9 mouse cellular contexts compared by ENCODE assay signal in genomic region chr5:112275021-112275804, GRCm38 (mm10). TPM values are rescaled to one million over a fixed set of nuclear protein-coding genes. Genes with fewer than 3 reads are reported as not detected.
DNase-seq lines count a peak whose midpoint lies in the region; ATAC-seq lines count a peak whose summit lies in the region.
"Had no signal": no experiment of that assay in that cellular context is flagged by ENCODE, and none has a peak within 500 bp of the region (broad histone marks: within the 10 kb centered on the region; RNA-seq: fewer than 3 reads in every experiment).

No protein-coding gene starts in this region.

- no peaks in the 10 kb centered on the region for H3K36me3 ChIP-seq in lung, embryonic 16.5 days (ENCODE audit: control insufficient read depth, insufficient read depth, low read length)
- no peaks in the 10 kb centered on the region for H3K36me3 ChIP-seq in limb, embryonic 12.5 days
- H3K36me3 ChIP-seq in stomach, embryonic 14.5 days (ENCODE audit: control insufficient read depth, insufficient read depth, low read length): no peaks in the 10 kb centered on the region

- peak; percentile 7 for DNase-seq in adrenal gland, postnatal 10 days
- DNase-seq in adrenal gland, postnatal 14 days: no peak
- DNase-seq in lung, postnatal 25 days (ENCODE audit: low spot score): no peak
- no peak for DNase-seq in layer of hippocampus, postnatal 25 days (ENCODE audit: extremely low spot score in 1 of 2, low spot score in 1 of 2)
- DNase-seq: cerebellum, postnatal 36 days had no signal

- H3K9me3 ChIP-seq in lung, embryonic 16.5 days (ENCODE audit: control insufficient read depth, low read length): no peaks in the 10 kb centered on the region
- H3K9me3 ChIP-seq in limb, embryonic 12.5 days: no peaks in the 10 kb centered on the region
- no peaks in the 10 kb centered on the region for H3K9me3 ChIP-seq in stomach, embryonic 14.5 days (ENCODE audit: control insufficient read depth, low read depth, low read length)

- H3K4me3 ChIP-seq in lung, embryonic 16.5 days (ENCODE audit: low read length): peak overlapping the region; percentile 60; the same call in 1 of the 2 replicates
- H3K4me3 ChIP-seq in limb, embryonic 12.5 days (replicated peaks): no peak overlapping the region; the same call in 1 of the 2 replicates
- H3K4me3 ChIP-seq in stomach, embryonic 14.5 days (ENCODE audit: low read depth, low read length): 0 out of 2 replicates have a peak overlapping the region, but pooled peaks have one; percentile 76

- no peak overlapping the region for H3K27ac ChIP-seq in lung, embryonic 16.5 days (ENCODE audit: low read length)
- no peak overlapping the region for H3K27ac ChIP-seq in limb, embryonic 12.5 days
- H3K27ac ChIP-seq in stomach, embryonic 14.5 days (ENCODE audit: low read length): no peak overlapping the region

- WGBS in lung, embryonic 16.5 days: 40% methylated on average over 4 of the region's 4 CpGs
- 34% methylated on average over 4 of the region's 4 CpGs for WGBS in limb, embryonic 12.5 days
- 41% methylated on average over 4 of the region's 4 CpGs for WGBS in stomach, embryonic 14.5 days

- no peak overlapping the region; the same call in 1 of the 2 replicates for H3K9ac ChIP-seq in lung, embryonic 16.5 days (ENCODE audit: low read length)
- H3K9ac ChIP-seq in limb, embryonic 12.5 days (replicated peaks): 0 out of 2 replicates have a peak overlapping the region, but pooled peaks have one; percentile 46
- no peak overlapping the region for H3K9ac ChIP-seq in stomach, embryonic 14.5 days (replicated peaks; ENCODE audit: low read depth, low read length)

- H3K4me1 ChIP-seq in lung, embryonic 16.5 days (replicated peaks; ENCODE audit: control insufficient read depth, insufficient read depth, low read length): peaks cover 14% of the 10 kb centered on the region
- H3K4me1 ChIP-seq in limb, embryonic 12.5 days (replicated peaks): peaks cover 40% of the 10 kb centered on the region
- peaks cover 9% of the 10 kb centered on the region; the same call in 1 of the 2 replicates for H3K4me1 ChIP-seq in stomach, embryonic 14.5 days (ENCODE audit: control insufficient read depth, insufficient read depth, low read length)

- peak overlapping the region; percentile 80 for H3K4me2 ChIP-seq in lung, embryonic 16.5 days (ENCODE audit: low read depth, low read length)
- H3K4me2 ChIP-seq in limb, embryonic 12.5 days: peak overlapping the region; percentile 61
- H3K4me2 ChIP-seq in stomach, embryonic 14.5 days (replicated peaks; ENCODE audit: low read depth, low read length): peak overlapping the region; percentile 56

- ATAC-seq in lung, embryonic 16.5 days (ENCODE audit: low read depth): no peak
- ATAC-seq in limb, embryonic 12.5 days (ENCODE audit: insufficient number of reproducible peaks, insufficient read depth, low FRiP score, low TSS enrichment, low read depth): no peak
- no peak for ATAC-seq in stomach, embryonic 14.5 days (ENCODE audit: insufficient number of reproducible peaks, insufficient read depth, low FRiP score, low read depth)
- no peak for ATAC-seq in cerebellum, adult (ENCODE audit: insufficient number of reproducible peaks, low FRiP score, low TSS enrichment)

- H3K27me3 ChIP-seq in lung, embryonic 16.5 days (ENCODE audit: control insufficient read depth, insufficient read depth, low read depth, low read length): no peaks in the 10 kb centered on the region; the same call in 1 of the 2 replicates
- H3K27me3 ChIP-seq in limb, embryonic 12.5 days: peaks cover 9% of the 10 kb centered on the region
- H3K27me3 ChIP-seq in stomach, embryonic 14.5 days (ENCODE audit: control insufficient read depth, insufficient read depth, low read length): 0 out of 2 replicates have a peak, but pooled peaks cover 2% of the 10 kb centered on the region

RNA-seq across cellular contexts. Expression of gene Tpst2, which starts 1.3 kb away (rescaled TPM):
- total RNA-seq in adrenal gland, postnatal 10 days (2021): 100 to 1,000 TPM; 116 to 169 TPM
- total RNA-seq in adrenal gland, postnatal 14 days (2021): 161 and 186 TPM in 2 replicates
- polyA plus RNA-seq in lung, embryonic 16.5 days (2015; fragmentation: Nextera tagmentation; extraction: Ambion mirVana): 66.8 and 67.9 TPM in 2 replicates
- polyA plus RNA-seq in limb, embryonic 12.5 days (2016; fragmentation: Nextera tagmentation; extraction: Ambion mirVana): 34.3 and 35.9 TPM in 2 replicates
- polyA plus RNA-seq in stomach, embryonic 14.5 days (2014; fragmentation: Nextera tagmentation; extraction: Ambion mirVana): 35.3 and 38.4 TPM in 2 replicates
- total RNA-seq in layer of hippocampus, postnatal 25 days (2021): 10 to 100 TPM; 45.9 to 46.2 TPM

RNA-seq across cellular contexts. Expression of gene Crybb1, which starts 19.6 kb away (rescaled TPM):
- 1 to 10 TPM; 1.4 to 2.2 TPM for total RNA-seq in adrenal gland, postnatal 10 days (2021)
- 1.8 and 1.9 TPM in 2 replicates for total RNA-seq in adrenal gland, postnatal 14 days (2021)
- 3.1 and 3.5 TPM in 2 replicates for polyA plus RNA-seq in lung, embryonic 16.5 days (2015; fragmentation: Nextera tagmentation; extraction: Ambion mirVana)
- polyA plus RNA-seq in limb, embryonic 12.5 days (2016; fragmentation: Nextera tagmentation; extraction: Ambion mirVana): 0.28 and 0.67 TPM in 2 replicates
- polyA plus RNA-seq in stomach, embryonic 14.5 days (2014; fragmentation: Nextera tagmentation; extraction: Ambion mirVana): 2.2 and 3.1 TPM in 2 replicates
- 1 to 10 TPM; 7.4 to 7.9 TPM for total RNA-seq in layer of hippocampus, postnatal 25 days (2021)

RNA-seq across cellular contexts. Expression of gene Cryba4, which starts 22.9 kb away (rescaled TPM):
- 10 to 100 TPM in 1 of 2 experiments, 1 to 10 TPM in 1; 7.9 to 17.4 TPM for total RNA-seq in adrenal gland, postnatal 10 days (2021)
- 16.2 and 28.2 TPM in 2 replicates for total RNA-seq in adrenal gland, postnatal 14 days (2021)
- polyA plus RNA-seq in lung, embryonic 16.5 days (2015; fragmentation: Nextera tagmentation; extraction: Ambion mirVana): 0.84 and 1.0 TPM in 2 replicates
- 0.59 and 0.64 TPM in 2 replicates for polyA plus RNA-seq in limb, embryonic 12.5 days (2016; fragmentation: Nextera tagmentation; extraction: Ambion mirVana)
- 2.6 and 2.7 TPM in 2 replicates for polyA plus RNA-seq in stomach, embryonic 14.5 days (2014; fragmentation: Nextera tagmentation; extraction: Ambion mirVana)
- 1 to 10 TPM; 1.1 to 1.2 TPM for total RNA-seq in layer of hippocampus, postnatal 25 days (2021)

RNA-seq across cellular contexts. Expression of gene Tfip11, which starts 50.9 kb away (rescaled TPM):
- total RNA-seq in adrenal gland, postnatal 10 days (2021): 10 to 100 TPM; 28.4 to 32.3 TPM
- total RNA-seq in adrenal gland, postnatal 14 days (2021): 33.0 and 35.2 TPM in 2 replicates
- 31.1 TPM in 2 replicates for polyA plus RNA-seq in lung, embryonic 16.5 days (2015; fragmentation: Nextera tagmentation; extraction: Ambion mirVana)
- polyA plus RNA-seq in limb, embryonic 12.5 days (2016; fragmentation: Nextera tagmentation; extraction: Ambion mirVana): 38.2 and 41.5 TPM in 2 replicates
- 16.6 and 21.5 TPM in 2 replicates for polyA plus RNA-seq in stomach, embryonic 14.5 days (2014; fragmentation: Nextera tagmentation; extraction: Ambion mirVana)
- total RNA-seq in layer of hippocampus, postnatal 25 days (2021): 10 to 100 TPM; 35.3 to 40.1 TPM
